Mouse (Mus musculus): ENCODE results near the gene Vps51.

GRCm38 (mm10) chr19:6079983-6080480 is 3.0 kb upstream of the Vps51 start, which contains the start of gene Tmem262:
- TF ChIP-seq CTCF (IDR thresholded peaks at IDR 0.05; ENCODE audit: borderline replicate concordance, extremely low read depth, insufficient read depth, insufficient read length) (no peak), POLR2A (IDR thresholded peaks at IDR 0.05; ENCODE audit: borderline replicate concordance, extremely low read depth, insufficient read depth, insufficient read length, poor library complexity, severe bottlenecking) (no peak)
